Mouse (Mus musculus) ES-E14 (cell line): ENCODE data around the gene Amz2. TPM values are rescaled to one million over a fixed set of nuclear protein-coding genes. Genes with fewer than 3 reads are reported as not detected.

Source experiments
- DNase-seq: peaks from one replicate; pipeline ENCODE4 v3.0.0-alpha.2; 2013; ENCODE audit warnings: low read depth, low spot score
- H3K27ac ChIP-seq: 2 replicates; pipeline ENCODE4 v1.5.1; 2012; ENCODE audit warnings: low read depth, mild to moderate bottlenecking, low read length, moderate library complexity, mixed read lengths; ENCODE audit not compliant: poor library complexity, insufficient read depth, severe bottlenecking
- H3K36me3 ChIP-seq: 2 replicates; pipeline ENCODE4 v1.6.1; 2012; ENCODE audit warnings: mild to moderate bottlenecking, low read length, moderate library complexity, mixed read lengths; ENCODE audit not compliant: control insufficient read depth, poor library complexity, insufficient read depth, severe bottlenecking
- H3K4me1 ChIP-seq, 2 experiments: fragments of 150-350 bp in 1 of 2; sonication (generic) in 1 of 2; 2 replicates each; pipeline ENCODE4 v1.6.1; 2012; ENCODE audit warnings: low read length in 2 of 2, mild to moderate bottlenecking in 1 of 2, mixed read lengths in 1 of 2; ENCODE audit not compliant: control insufficient read depth in 2 of 2, insufficient read depth in 2 of 2, poor library complexity in 1 of 2
- H3K4me3 ChIP-seq, 2 experiments: fragments of 150-350 bp in 1 of 2; sonication (generic) in 1 of 2; 2 replicates each; pipeline ENCODE4 v1.5.1; 2012; ENCODE audit warnings: low read length in 2 of 2, low read depth in 1 of 2, mild to moderate bottlenecking in 1 of 2, mixed read lengths in 1 of 2; ENCODE audit not compliant: insufficient read depth in 1 of 2, poor library complexity in 1 of 2, severe bottlenecking in 1 of 2
- H3K9ac ChIP-seq: 2 replicates; pipeline ENCODE4 v1.6.1; 2012; ENCODE audit warnings: low read depth, mild to moderate bottlenecking, low read length, mixed read lengths; ENCODE audit not compliant: poor library complexity, insufficient read depth, severe bottlenecking
- H3K9me3 ChIP-seq: fragments of 150-350 bp; sonication (generic); 2 replicates; pipeline ENCODE4 v1.6.1; 2012; ENCODE audit warnings: low read depth, mild to moderate bottlenecking, low read length; ENCODE audit not compliant: control insufficient read depth, insufficient read depth
- CHD2 ChIP-seq: IDR thresholded peaks from 2 replicates; pipeline ENCODE4 v1.6.1; 2014; ENCODE audit warnings: mild to moderate bottlenecking, low read depth, low read length, inconsistent platforms
- HCFC1 ChIP-seq: IDR thresholded peaks from 2 replicates; pipeline ENCODE4 v1.6.1; 2012; ENCODE audit warnings: low read length, inconsistent platforms, borderline replicate concordance; ENCODE audit not compliant: insufficient read depth
- MAFK ChIP-seq: IDR thresholded peaks from 2 replicates; pipeline ENCODE4 v1.6.1; 2014; ENCODE audit warnings: mild to moderate bottlenecking, low read depth, low read length, inconsistent platforms; ENCODE audit not compliant: insufficient read depth
- ZC3H11A ChIP-seq: IDR thresholded peaks from 2 replicates; pipeline ENCODE4 v1.6.1; 2012; ENCODE audit warnings: low read depth, mild to moderate bottlenecking, inconsistent platforms, low read length, borderline replicate concordance
- ZNF384 ChIP-seq: IDR thresholded peaks from 2 replicates; pipeline ENCODE4 v1.6.1; 2012; ENCODE audit warnings: low read depth, low read length, inconsistent platforms
- in situ Hi-C, 2 experiments: fragments of 600-800 bp; cut with MboI; formaldehyde crosslinking; loops; one replicate each; pipeline ENCODE4 v1.15.1; 2025; ENCODE audit warnings: low sequenced_read_pairs in 2 of 2, inconsistent platforms in 1 of 2; ENCODE audit not compliant: unreplicated experiment in 2 of 2
- total RNA-seq: library from RNA; depleted of rRNA; stranded (reverse); fragments of 300-350 nt; gene quantifications from 2 replicates; pipeline ENCODE4 v1.2.3, GENCODE M21; 2012

Gene Amz2
- total RNA-seq, 1 experiment, result 20.1 TPM

- no peak overlapping the region for H3K9ac ChIP-seq
- no peaks in the 10 kb centered on the region for H3K36me3 ChIP-seq
- H3K9me3 ChIP-seq, result no peaks in the 10 kb centered on the region
- in situ Hi-C loops, result no loop called here
- no peak overlapping the region for H3K27ac ChIP-seq
- DNase-seq, result no peak
- TF ChIP-seq ZC3H11A (no peak), MAFK (no peak), ZNF384 (no peak), HCFC1 (no peak), CHD2 (no peak)
- H3K4me1 ChIP-seq, result peaks cover 2 to 19% of the 10 kb centered on the region in 2 experiments; a peak in 1 of 4 replicates
- no peak overlapping the region for H3K4me3 ChIP-seq
Observed at GRCm38 (mm10) chr11:109475717-109476116, 50.0 kb downstream of the Amz2 start.

DNA sequence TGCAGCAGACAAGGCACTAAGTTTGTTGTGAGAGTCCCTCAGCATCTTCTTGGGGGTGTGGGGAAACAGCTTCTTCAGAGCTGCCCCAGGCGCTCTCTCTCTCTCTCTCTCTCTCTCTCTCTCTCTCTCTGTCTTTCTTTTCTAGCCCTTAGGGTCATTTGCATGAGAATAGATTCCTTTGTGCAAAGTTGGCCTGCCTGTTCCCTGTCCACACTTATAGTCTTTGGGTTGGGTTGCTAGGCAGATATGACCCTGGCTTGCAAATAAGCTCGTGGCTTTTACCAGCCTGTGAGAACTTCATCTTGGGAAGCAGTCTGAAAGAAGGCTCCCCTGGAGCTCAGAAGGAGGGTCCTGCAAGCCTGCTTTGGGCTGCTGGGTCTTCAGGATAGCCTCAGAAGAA, 50.5 kb downstream of the Amz2 start:
- no peak for TF ChIP-seq HCFC1
- TF ChIP-seq CHD2, result no peak
- TF ChIP-seq ZC3H11A, result no peak
- no peak for TF ChIP-seq ZNF384
- no peak for TF ChIP-seq MAFK
- H3K27ac ChIP-seq, result no peak overlapping the region
- no peak overlapping the region for H3K4me3 ChIP-seq

GRCm38 (mm10) chr11:109476653-109477052, 50.9 kb downstream of the Amz2 start:
- H3K27ac ChIP-seq, result no peak overlapping the region

More for the DNA sequence above, 50.5 kb downstream of the Amz2 start:
- no peak overlapping the region for H3K9ac ChIP-seq
- DNase-seq, result no peak
- no peaks in the 10 kb centered on the region for H3K36me3 ChIP-seq
- H3K9me3 ChIP-seq, result no peaks in the 10 kb centered on the region
- in situ Hi-C loops, result no loop called here
- peaks cover 2 to 18% of the 10 kb centered on the region in 2 experiments; a peak in 1 of 4 replicates for H3K4me1 ChIP-seq

GRCm38 (mm10) chr11:109477606-109478380, 52.0 kb downstream of the Amz2 start:
- H3K36me3 ChIP-seq, result no peaks in the 10 kb centered on the region
- H3K4me1 ChIP-seq, result peaks cover 2 to 18% of the 10 kb centered on the region in 2 experiments; a peak in 1 of 4 replicates
- TF ChIP-seq ZNF384, result no peak
- TF ChIP-seq MAFK, result no peak
- no peak for TF ChIP-seq HCFC1
- no peak for TF ChIP-seq ZC3H11A
- H3K27ac ChIP-seq, result no peak overlapping the region
- no peaks in the 10 kb centered on the region for H3K9me3 ChIP-seq
- H3K9ac ChIP-seq, result no peak overlapping the region
- no peak for DNase-seq
- in situ Hi-C loops, result no loop called here
- H3K4me3 ChIP-seq, result no peak overlapping the region

More at GRCm38 (mm10) chr11:109476653-109477052, 50.9 kb downstream of the Amz2 start:
- no peak for DNase-seq
- Histone ChIP-seq H3K9me3 (no peaks in the 10 kb centered on the region), H3K9ac (no peak overlapping the region), H3K4me1 (peaks cover 2 to 18% of the 10 kb centered on the region in 2 experiments; a peak in 1 of 4 replicates), H3K4me3 (no peak overlapping the region), H3K36me3 (no peaks in the 10 kb centered on the region)
- TF ChIP-seq MAFK, result no peak
- no peak for TF ChIP-seq HCFC1
- no peak for TF ChIP-seq CHD2
- no peak for TF ChIP-seq ZC3H11A
- TF ChIP-seq ZNF384, result no peak
- in situ Hi-C loops, result no loop called here
